Mouse (Mus musculus) MEL (cell line): ENCODE data around the gene Speer4f1.
A peak's percentile ranks its signal among the peaks of the same experiment; 100 is the strongest.

ENCODE experiments used
- CHD2 ChIP-seq: IDR thresholded peaks from 2 replicates; pipeline ENCODE4 v1.6.1; 2011; ENCODE audit warnings: low read length, improper control_type of control experiment
- CTCF ChIP-seq, 3 experiments: IDR thresholded peaks in 2 of 3; conservative IDR thresholded peaks in 1 of 3; 2 replicates each; pipeline ENCODE4 v1.5.1; 2011 to 2012; ENCODE audit warnings: low read length in 3 of 3, low read depth in 2 of 3, mild to moderate bottlenecking in 2 of 3, improper control_type of control experiment in 1 of 3, inconsistent platforms in 1 of 3, mixed read lengths in 1 of 3, moderate library complexity in 1 of 3; ENCODE audit not compliant: control insufficient read depth in 1 of 3, insufficient read depth in 1 of 3, poor library complexity in 1 of 3, severe bottlenecking in 1 of 3
- EP300 ChIP-seq, 2 experiments: IDR thresholded peaks; 2 replicates each; pipeline ENCODE4 v1.6.1; 2011; ENCODE audit warnings: improper control_type of control experiment in 2 of 2, low read length in 2 of 2, low read depth in 1 of 2, mild to moderate bottlenecking in 1 of 2
- HCFC1 ChIP-seq: IDR thresholded peaks from 2 replicates; pipeline ENCODE4 v1.6.1; 2012; ENCODE audit warnings: low read depth, mild to moderate bottlenecking, inconsistent platforms, low read length, improper control_type of control experiment, moderate library complexity
- POLR2A ChIP-seq, 2 experiments: IDR thresholded peaks; 2 replicates each; pipeline ENCODE4 v1.6.1; 2011 to 2012; ENCODE audit warnings: low read length in 2 of 2, mild to moderate bottlenecking in 2 of 2, control low read depth in 1 of 2, improper control_type of control experiment in 1 of 2, low read depth in 1 of 2, moderate library complexity in 1 of 2; ENCODE audit not compliant: control insufficient read depth in 1 of 2, insufficient read depth in 1 of 2, poor library complexity in 1 of 2
- SIN3A ChIP-seq: IDR thresholded peaks from 2 replicates; pipeline ENCODE4 v1.6.1; 2012; ENCODE audit warnings: low read length, improper control_type of control experiment, inconsistent platforms
- SMC3 ChIP-seq: IDR thresholded peaks from 2 replicates; pipeline ENCODE4 v1.6.1; 2011; ENCODE audit warnings: low read depth, low read length, improper control_type of control experiment
- USF1 ChIP-seq: IDR thresholded peaks from 2 replicates; pipeline ENCODE4 v1.6.1; 2014; ENCODE audit warnings: low read depth, mild to moderate bottlenecking, inconsistent platforms, low read length, improper control_type of control experiment, moderate library complexity

DNA sequence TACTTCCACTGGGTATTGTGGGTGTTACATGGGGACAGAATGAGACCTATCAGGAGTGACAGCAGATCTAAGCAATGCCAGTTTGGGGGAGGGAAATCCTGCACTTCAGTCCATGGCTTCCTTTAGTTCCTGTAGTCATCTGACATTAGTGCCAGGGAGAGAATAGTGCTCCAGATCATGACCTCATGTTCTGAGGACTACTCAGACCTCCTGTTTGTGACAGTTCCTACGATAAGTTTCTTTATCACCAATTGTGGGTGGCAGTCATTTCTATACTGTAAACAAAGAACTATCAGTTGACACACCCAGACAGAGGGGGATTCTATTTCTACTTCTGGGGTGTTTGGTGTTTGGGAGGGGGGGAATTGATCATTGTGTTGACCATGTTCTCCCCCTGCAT is 578 bp downstream of the Speer4f1 start:
- TF ChIP-seq CTCF (IDR thresholded peaks at IDR 0.05 in 2 of 3, conservative IDR thresholded peaks at IDR 0.05 in 1 of 3; ENCODE audit: control insufficient read depth in 1 of 3, insufficient read depth in 1 of 3, low read depth in 2 of 3, low read length in 3 of 3, poor library complexity in 1 of 3, severe bottlenecking in 1 of 3) (no peak), POLR2A (IDR thresholded peaks at IDR 0.05; ENCODE audit: control insufficient read depth in 1 of 2, insufficient read depth in 1 of 2, low read depth in 1 of 2, low read length in 2 of 2, poor library complexity in 1 of 2) (no peak), SMC3 (no peak), USF1 (no peak), SIN3A (no peak), EP300 (IDR thresholded peaks at IDR 0.05; ENCODE audit: low read depth in 1 of 2, low read length in 2 of 2) (peak in 1 of 2 experiments; percentile 32; a peak in 1 of 4 replicates), CHD2 (no peak), HCFC1 (no peak)
